Mouse (Mus musculus) MEL (cell line): ENCODE data around the gene Fanca. TPM values are rescaled to one million over a fixed set of nuclear protein-coding genes. Genes with fewer than 3 reads are reported as not detected.

ENCODE experiments used
- DNase-seq: peaks from one replicate; pipeline ENCODE4 v3.0.0; 2011; ENCODE audit warnings: low read depth, low spot score
- H3K27ac ChIP-seq: 2 replicates; pipeline ENCODE4 v1.5.1; 2012; ENCODE audit warnings: low read depth, mild to moderate bottlenecking, control low read depth, low read length, moderate library complexity; ENCODE audit not compliant: control insufficient read depth
- H3K27me3 ChIP-seq, 2 experiments: fragments of 150-350 bp in 1 of 2; sonication (generic) in 1 of 2; 2 replicates each; pipeline ENCODE4 v1.6.1; 2012; ENCODE audit warnings: low read length in 2 of 2, mild to moderate bottlenecking in 2 of 2, improper control_type of control experiment in 1 of 2, moderate library complexity in 1 of 2; ENCODE audit not compliant: insufficient read depth in 2 of 2, control insufficient read depth in 1 of 2
- H3K36me3 ChIP-seq, 2 experiments: 2 replicates each; pipeline ENCODE4 v1.6.1; 2012 to 2014; ENCODE audit warnings: low read length in 2 of 2, improper control_type of control experiment in 1 of 2, inconsistent platforms in 1 of 2, mild to moderate bottlenecking in 1 of 2; ENCODE audit not compliant: insufficient read depth in 2 of 2, control insufficient read depth in 1 of 2
- H3K4me1 ChIP-seq, 2 experiments: fragments of 150-350 bp in 1 of 2; sonication (generic) in 1 of 2; 2 replicates each; pipeline ENCODE4 v1.6.1; 2012; ENCODE audit warnings: low read length in 2 of 2, improper control_type of control experiment in 1 of 2, mild to moderate bottlenecking in 1 of 2; ENCODE audit not compliant: insufficient read depth in 2 of 2, control insufficient read depth in 1 of 2
- H3K4me3 ChIP-seq, 2 experiments: fragments of 150-350 bp in 1 of 2; sonication (generic) in 1 of 2; 2 replicates each; pipeline ENCODE4 v1.5.1; 2012; ENCODE audit warnings: low read depth in 2 of 2, low read length in 2 of 2, mild to moderate bottlenecking in 2 of 2, moderate library complexity in 2 of 2, control low read depth in 1 of 2, improper control_type of control experiment in 1 of 2; ENCODE audit not compliant: control insufficient read depth in 1 of 2, insufficient read depth in 1 of 2
- H3K79me2 ChIP-seq: 2 replicates; pipeline ENCODE4 v1.6.1; 2012; ENCODE audit warnings: mild to moderate bottlenecking, low read length, moderate library complexity; ENCODE audit not compliant: control insufficient read depth, poor library complexity, insufficient read depth
- H3K9ac ChIP-seq: 2 replicates; pipeline ENCODE4 v1.6.1; 2012; ENCODE audit warnings: low read depth, mild to moderate bottlenecking, control low read depth, low read length, moderate library complexity; ENCODE audit not compliant: control insufficient read depth, poor library complexity, severe bottlenecking
- H3K9me3 ChIP-seq: fragments of 150-350 bp; sonication (generic); replicated peaks from 2 replicates; pipeline ENCODE4 v1.6.1; 2012; ENCODE audit warnings: mild to moderate bottlenecking, low read length, improper control_type of control experiment, moderate library complexity; ENCODE audit not compliant: insufficient read depth
- BHLHE40 ChIP-seq: IDR thresholded peaks from 2 replicates; pipeline ENCODE4 v1.6.1; 2012; ENCODE audit warnings: low read depth, mild to moderate bottlenecking, inconsistent platforms, low read length, improper control_type of control experiment, borderline replicate concordance
- CHD1 ChIP-seq: IDR thresholded peaks from 2 replicates; pipeline ENCODE4 v1.6.1; 2012; ENCODE audit warnings: low read depth, mild to moderate bottlenecking, inconsistent platforms, low read length, improper control_type of control experiment
- CHD2 ChIP-seq: IDR thresholded peaks from 2 replicates; pipeline ENCODE4 v1.6.1; 2011; ENCODE audit warnings: low read length, improper control_type of control experiment
- CTCF ChIP-seq, 3 experiments: IDR thresholded peaks in 2 of 3; conservative IDR thresholded peaks in 1 of 3; 2 replicates each; pipeline ENCODE4 v1.5.1; 2011 to 2012; ENCODE audit warnings: low read length in 3 of 3, low read depth in 2 of 3, mild to moderate bottlenecking in 2 of 3, improper control_type of control experiment in 1 of 3, inconsistent platforms in 1 of 3, mixed read lengths in 1 of 3, moderate library complexity in 1 of 3; ENCODE audit not compliant: control insufficient read depth in 1 of 3, insufficient read depth in 1 of 3, poor library complexity in 1 of 3, severe bottlenecking in 1 of 3
- E2F4 ChIP-seq: IDR thresholded peaks from 2 replicates; pipeline ENCODE4 v1.6.1; 2011; ENCODE audit warnings: low read depth, low read length, improper control_type of control experiment, borderline replicate concordance
- ELF1 ChIP-seq: IDR thresholded peaks from 2 replicates; pipeline ENCODE4 v1.6.1; 2014; ENCODE audit warnings: low read depth, mild to moderate bottlenecking, inconsistent platforms, low read length, improper control_type of control experiment, moderate library complexity
- ETS1 ChIP-seq: IDR thresholded peaks from 2 replicates; pipeline ENCODE4 v1.6.1; 2012; ENCODE audit warnings: low read depth, mild to moderate bottlenecking, inconsistent platforms, low read length, improper control_type of control experiment, moderate library complexity
- GABPA ChIP-seq: IDR thresholded peaks from 2 replicates; pipeline ENCODE4 v1.6.1; 2012; ENCODE audit warnings: low read depth, mild to moderate bottlenecking, inconsistent platforms, low read length, improper control_type of control experiment, moderate library complexity
- JUND ChIP-seq: IDR thresholded peaks from 2 replicates; pipeline ENCODE4 v1.6.1; 2011; ENCODE audit warnings: low read depth, mild to moderate bottlenecking, improper control_type of control experiment, low read length
- NELFE ChIP-seq: IDR thresholded peaks from 2 replicates; pipeline ENCODE4 v1.6.1; 2011; ENCODE audit warnings: low read depth, low read length, improper control_type of control experiment
- NRF1 ChIP-seq: IDR thresholded peaks from 2 replicates; pipeline ENCODE4 v1.6.1; 2014; ENCODE audit warnings: low read depth, mild to moderate bottlenecking, inconsistent platforms, low read length, improper control_type of control experiment, moderate library complexity; ENCODE audit not compliant: poor library complexity, insufficient read depth, severe bottlenecking
- POLR2AphosphoS5 ChIP-seq: IDR thresholded peaks from 2 replicates; pipeline ENCODE4 v1.6.1; 2012; ENCODE audit warnings: low read depth, borderline replicate concordance, mild to moderate bottlenecking, inconsistent platforms, low read length, moderate library complexity, mixed read lengths
- RAD21 ChIP-seq: IDR thresholded peaks from 2 replicates; pipeline ENCODE4 v1.6.1; 2011; ENCODE audit warnings: mild to moderate bottlenecking, low read depth, low read length, improper control_type of control experiment
- SIN3A ChIP-seq: IDR thresholded peaks from 2 replicates; pipeline ENCODE4 v1.6.1; 2012; ENCODE audit warnings: low read length, improper control_type of control experiment, inconsistent platforms
- TAL1 ChIP-seq: IDR thresholded peaks from 2 replicates; pipeline ENCODE4 v1.6.1; 2012; ENCODE audit warnings: mild to moderate bottlenecking, inconsistent platforms, low read length, moderate library complexity, mixed read lengths
- TCF12 ChIP-seq: IDR thresholded peaks from 2 replicates; pipeline ENCODE4 v1.6.1; 2014; ENCODE audit warnings: low read depth, mild to moderate bottlenecking, inconsistent platforms, low read length, improper control_type of control experiment, moderate library complexity
- ZC3H11A ChIP-seq: IDR thresholded peaks from 2 replicates; pipeline ENCODE4 v1.6.1; 2012; ENCODE audit warnings: low read depth, mild to moderate bottlenecking, inconsistent platforms, low read length, improper control_type of control experiment
- ZKSCAN1 ChIP-seq: IDR thresholded peaks from 2 replicates; pipeline ENCODE4 v1.6.1; 2012; ENCODE audit warnings: low read depth, mild to moderate bottlenecking, inconsistent platforms, low read length, improper control_type of control experiment, moderate library complexity
- ZNF384 ChIP-seq: IDR thresholded peaks from 2 replicates; pipeline ENCODE4 v1.6.1; 2012; ENCODE audit warnings: low read depth, mild to moderate bottlenecking, inconsistent platforms, low read length, improper control_type of control experiment
- polyA plus RNA-seq, 2 experiments: library from polyadenylated mRNA; stranded (reverse) in 1 of 2; unstranded in 1 of 2; fragments of >175 nt in 1 of 2; fragments of >200 nt in 1 of 2; gene quantifications; 2 replicates each; pipeline versions ENCODE4 v1.2.1 to v1.2.4; 2012; ENCODE audit warnings: low replicate concordance in 2 of 2, low read depth in 1 of 2; ENCODE audit not compliant: insufficient read length in 2 of 2, insufficient read depth in 1 of 2, missing spikeins in 1 of 2
- total RNA-seq: library from RNA; depleted of rRNA; stranded (reverse); fragments of 300-350 nt; gene quantifications from 2 replicates; pipeline ENCODE4 v1.2.3, GENCODE M21; 2012

Gene Fanca
- total and polyA plus RNA-seq, 3 experiments = 32.2 to 75.9 TPM; not detected in 1

DNA sequence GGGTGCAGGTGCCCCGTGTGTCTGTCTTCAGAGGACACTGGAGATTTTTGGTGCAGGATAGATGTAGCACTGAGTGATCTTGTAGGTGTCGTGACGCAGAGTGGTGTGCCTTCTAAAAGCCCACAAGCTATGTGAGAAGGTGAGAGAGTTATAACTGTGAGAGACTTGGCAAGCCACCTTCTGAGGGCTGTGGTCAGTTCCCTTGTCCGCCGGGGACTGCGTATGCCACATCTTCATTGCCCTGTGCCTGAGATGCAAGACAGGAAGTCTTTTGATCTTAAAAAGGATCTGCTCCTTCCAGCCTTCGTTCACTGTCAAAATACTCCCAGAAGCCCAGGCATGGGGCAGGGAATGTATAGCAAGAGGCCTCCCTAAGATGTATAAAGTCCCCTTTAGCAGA, 24.5 kb upstream of the Fanca start:
- TF ChIP-seq E2F4 = no peak
- TF ChIP-seq POLR2AphosphoS5 = no peak
- TF ChIP-seq CHD1 = no peak
- TF ChIP-seq ETS1 = no peak
- TF ChIP-seq, all 39 proteins: peak for 0
- Histone ChIP-seq H3K9ac (no peak overlapping the region), H3K27ac (no peak overlapping the region), H3K9me3 (no peaks in the 10 kb centered on the region), H3K4me1 (no peaks in the 10 kb centered on the region), H3K36me3 (no peaks in the 10 kb centered on the region; a peak in 1 of 4 replicates), H3K4me3 (no peak overlapping the region), H3K27me3 (no peaks in the 10 kb centered on the region), H3K79me2 (no peaks in the 10 kb centered on the region)
- no peak for DNase-seq

DNA sequence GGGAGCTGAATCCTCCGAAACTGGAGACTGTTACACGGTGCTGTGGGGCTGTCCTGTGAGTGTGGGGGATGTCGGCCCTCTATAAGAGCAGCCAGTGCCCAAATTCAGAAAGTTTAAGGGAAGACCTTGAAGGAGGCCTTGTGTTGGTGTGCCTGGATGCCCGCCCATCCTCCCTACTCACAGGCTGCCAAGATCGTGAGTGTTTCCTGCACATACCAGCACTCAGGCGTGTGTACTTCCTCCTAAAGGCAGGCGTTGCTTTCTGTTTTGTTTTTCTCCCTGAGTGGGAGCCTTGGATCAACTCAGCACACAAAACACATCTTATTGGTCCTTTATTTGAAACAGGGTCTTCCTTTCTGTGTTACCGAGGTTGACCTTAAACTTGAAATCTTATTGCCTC, 23.9 kb upstream of the Fanca start:
- TF ChIP-seq ZKSCAN1 = no peak
- no peak for TF ChIP-seq JUND
- TF ChIP-seq ELF1 = no peak
- TF ChIP-seq TCF12 = no peak
- no peak for TF ChIP-seq NELFE
- TF ChIP-seq ZC3H11A = no peak
- TF ChIP-seq ZNF384 = no peak
- TF ChIP-seq POLR2AphosphoS5 = no peak
- no peak for TF ChIP-seq NRF1
- no peak for TF ChIP-seq RAD21
- TF ChIP-seq GABPA = no peak
- no peak for TF ChIP-seq BHLHE40
- no peak for TF ChIP-seq SIN3A
- TF ChIP-seq CHD2 = no peak
- TF ChIP-seq CTCF (IDR thresholded peaks at IDR 0.05 in 2 of 3, conservative IDR thresholded peaks at IDR 0.05 in 1 of 3; ENCODE audit: control insufficient read depth in 1 of 3, insufficient read depth in 1 of 3, low read depth in 2 of 3, low read length in 3 of 3, poor library complexity in 1 of 3, severe bottlenecking in 1 of 3) = no peak
- TF ChIP-seq TAL1 = no peak
- DNase-seq = no peak
- Histone ChIP-seq H3K27me3 (no peaks in the 10 kb centered on the region), H3K4me3 (no peak overlapping the region), H3K9ac (no peak overlapping the region), H3K36me3 (no peaks in the 10 kb centered on the region; a peak in 1 of 4 replicates), H3K4me1 (no peaks in the 10 kb centered on the region), H3K9me3 (no peaks in the 10 kb centered on the region), H3K79me2 (no peaks in the 10 kb centered on the region), H3K27ac (no peak overlapping the region)
